Mouse (Mus musculus): ENCODE results near the gene Llph.
A peak's percentile ranks its signal among the peaks of the same experiment; 100 is the strongest.

DNA sequence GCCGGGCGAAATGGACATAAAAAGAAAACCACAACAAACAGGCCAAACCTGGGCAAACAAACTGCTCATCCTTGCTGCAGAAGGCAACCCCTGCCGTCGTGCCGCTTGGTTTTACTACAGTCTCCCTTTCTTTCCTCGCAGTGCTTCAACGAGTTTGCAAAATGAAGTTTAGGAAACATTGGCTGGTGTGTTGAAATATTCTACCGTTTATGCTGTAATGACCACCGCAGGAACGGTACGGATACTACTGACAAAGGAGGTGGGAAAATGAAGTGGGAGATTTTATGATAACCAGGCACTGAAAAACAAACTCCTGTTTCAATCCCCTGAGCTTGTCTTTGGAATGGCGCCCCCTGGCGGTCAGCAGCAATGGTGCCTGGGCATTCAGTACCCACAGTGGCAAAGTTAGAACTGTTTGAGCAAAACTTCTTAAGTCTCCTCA lies 24.9 kb upstream of the Llph start, which contains the start of gene Irak3:
- TF ChIP-seq HCFC1 (IDR thresholded peaks at IDR 0.05; ENCODE audit: borderline replicate concordance, insufficient read depth, low read length) = no peak
- 0 out of 2 replicates have a peak, but pooled peaks have one; percentile 39 for TF ChIP-seq ZC3H11A (IDR thresholded peaks at IDR 0.05; ENCODE audit: borderline replicate concordance, low read depth, low read length)
- no peak for TF ChIP-seq MAFK (IDR thresholded peaks at IDR 0.05; ENCODE audit: insufficient read depth, low read depth, low read length)

Measured in ES-E14 (cell line).